Mouse (Mus musculus): ENCODE measurements at regions not wholly inside any gene's neighbourhood (a gene's known extent, or its start where the extent isn't known, plus 50 kb on each side); places are given as distances from the start of the nearest gene placed in this dataset.

GRCm38 (mm10) chr11:8377301-8377700 lies 287.0 kb downstream of the Tns3 start:
- 94% methylated on average over 4 of the region's 4 CpGs for WGBS
- Histone ChIP-seq H3K36me3 (no peaks in the 10 kb centered on the region), H3K4me3 (no peak overlapping the region), H3K4me1 (no peaks in the 10 kb centered on the region), H3K9me3 (no peaks in the 10 kb centered on the region), H3K27ac (no peak overlapping the region), H3K4me2 (replicated peaks) (no peak overlapping the region), H3K9ac (no peak overlapping the region), H3K27me3 (no peaks in the 10 kb centered on the region)
- no peak for ATAC-seq (ENCODE audit: low FRiP score, low read depth)

GRCm38 (mm10) chr11:8365545-8365944 lies 298.8 kb downstream of the Tns3 start:
- 81% methylated on average over 1 of the region's 1 CpGs for WGBS
- Histone ChIP-seq H3K9me3 (no peaks in the 10 kb centered on the region), H3K4me3 (no peak overlapping the region), H3K9ac (no peak overlapping the region), H3K4me2 (replicated peaks) (no peak overlapping the region), H3K4me1 (peaks cover 4% of the 10 kb centered on the region; the same call in 1 of the 2 replicates), H3K27me3 (no peaks in the 10 kb centered on the region), H3K27ac (no peak overlapping the region), H3K36me3 (no peaks in the 10 kb centered on the region)
- ATAC-seq (ENCODE audit: low FRiP score, low read depth): no peak

GRCm38 (mm10) chr11:8364703-8365433 lies 299.5 kb downstream of the Tns3 start:
- H3K9me3 ChIP-seq: no peaks in the 10 kb centered on the region
- H3K4me2 ChIP-seq (replicated peaks): no peak overlapping the region

GRCm38 (mm10) chr11:8344938-8345337 lies 319.4 kb downstream of the Tns3 start:
- ATAC-seq (ENCODE audit: low FRiP score, low read depth): no peak
- Histone ChIP-seq H3K9ac (no peak overlapping the region), H3K4me2 (replicated peaks) (no peak overlapping the region), H3K36me3 (no peaks in the 10 kb centered on the region), H3K4me1 (no peaks in the 10 kb centered on the region), H3K27ac (no peak overlapping the region), H3K27me3 (no peaks in the 10 kb centered on the region), H3K9me3 (no peaks in the 10 kb centered on the region), H3K4me3 (no peak overlapping the region)
- 89% methylated on average over 14 of the region's 14 CpGs for WGBS

More at GRCm38 (mm10) chr11:8364703-8365433, 299.5 kb downstream of the Tns3 start:
- Histone ChIP-seq H3K4me1 (peaks cover 4% of the 10 kb centered on the region; the same call in 1 of the 2 replicates), H3K36me3 (no peaks in the 10 kb centered on the region), H3K27ac (no peak overlapping the region), H3K27me3 (no peaks in the 10 kb centered on the region), H3K4me3 (no peak overlapping the region), H3K9ac (no peak overlapping the region)
- 71% methylated on average over 9 of the region's 9 CpGs for WGBS
- ATAC-seq (ENCODE audit: low FRiP score, low read depth): 0 out of 2 replicates have a peak, but pooled peaks have one; percentile 48

- H3K27me3 ChIP-seq: no peaks in the 10 kb centered on the region
- peaks cover 15% of the 10 kb centered on the region for H3K4me1 ChIP-seq
- H3K36me3 ChIP-seq: no peaks in the 10 kb centered on the region
- ATAC-seq (ENCODE audit: low FRiP score, low read depth): peak; percentile 72
- no peak overlapping the region for H3K27ac ChIP-seq
- no peak overlapping the region for H3K4me2 ChIP-seq (replicated peaks)
- no peaks in the 10 kb centered on the region for H3K9me3 ChIP-seq
- no peak overlapping the region for H3K9ac ChIP-seq
- no peak overlapping the region for H3K4me3 ChIP-seq
- WGBS: 29% methylated on average over 14 of the region's 14 CpGs
These were observed 361.8 kb downstream of the Tns3 start for GRCm38 (mm10) chr11:8302347-8303188.

- Histone ChIP-seq H3K9ac (no peak overlapping the region), H3K4me1 (peaks cover 26% of the 10 kb centered on the region), H3K4me3 (no peak overlapping the region), H3K4me2 (replicated peaks) (no peak overlapping the region), H3K36me3 (no peaks in the 10 kb centered on the region), H3K9me3 (no peaks in the 10 kb centered on the region), H3K27me3 (no peaks in the 10 kb centered on the region), H3K27ac (0 out of 2 replicates have a peak overlapping the region, but pooled peaks have one; percentile 35)
- 38% methylated on average over 5 of the region's 5 CpGs for WGBS
- peak; percentile 58; the same call in 1 of the 2 replicates for ATAC-seq (ENCODE audit: low FRiP score, low read depth)
These were observed 366.9 kb downstream of the Tns3 start for GRCm38 (mm10) chr11:8297462-8297861.

GRCm38 (mm10) chr11:8293322-8294014 lies 370.9 kb downstream of the Tns3 start:
- Histone ChIP-seq H3K27me3 (no peaks in the 10 kb centered on the region), H3K27ac (no peak overlapping the region; the same call in 1 of the 2 replicates), H3K36me3 (no peaks in the 10 kb centered on the region), H3K9me3 (no peaks in the 10 kb centered on the region), H3K9ac (no peak overlapping the region), H3K4me2 (replicated peaks) (no peak overlapping the region), H3K4me1 (peaks cover 17% of the 10 kb centered on the region), H3K4me3 (no peak overlapping the region)
- ATAC-seq (ENCODE audit: low FRiP score, low read depth): peak; percentile 82
- 33% methylated on average over 6 of the region's 6 CpGs for WGBS

- ATAC-seq (ENCODE audit: low FRiP score, low read depth): no peak
- Histone ChIP-seq H3K4me1 (no peaks in the 10 kb centered on the region), H3K9me3 (no peaks in the 10 kb centered on the region), H3K4me2 (replicated peaks) (no peak overlapping the region), H3K4me3 (no peak overlapping the region), H3K36me3 (no peaks in the 10 kb centered on the region), H3K9ac (no peak overlapping the region), H3K27me3 (no peaks in the 10 kb centered on the region), H3K27ac (no peak overlapping the region)
- WGBS: 85% methylated on average over 1 of the region's 1 CpGs
These were observed 379.1 kb downstream of the Tns3 start for GRCm38 (mm10) chr11:8285271-8285670.

- no peak for ATAC-seq (ENCODE audit: low FRiP score, low read depth)
- Histone ChIP-seq H3K36me3 (no peaks in the 10 kb centered on the region), H3K4me2 (replicated peaks) (no peak overlapping the region), H3K4me3 (no peak overlapping the region), H3K9me3 (0 out of 2 replicates have a peak, but pooled peaks cover 2% of the 10 kb centered on the region), H3K4me1 (no peaks in the 10 kb centered on the region), H3K9ac (no peak overlapping the region), H3K27me3 (no peaks in the 10 kb centered on the region), H3K27ac (no peak overlapping the region)
- WGBS: 76% methylated on average over 4 of the region's 4 CpGs
These were observed 389.1 kb downstream of the Tns3 start for GRCm38 (mm10) chr11:8275203-8275602.

GRCm38 (mm10) chr11:8269171-8269570 lies 395.2 kb downstream of the Tns3 start:
- H3K27ac ChIP-seq: no peak overlapping the region
- H3K9ac ChIP-seq: no peak overlapping the region
- no peak overlapping the region for H3K4me3 ChIP-seq
- no peaks in the 10 kb centered on the region for H3K4me1 ChIP-seq
- H3K27me3 ChIP-seq: no peaks in the 10 kb centered on the region
- H3K36me3 ChIP-seq: no peaks in the 10 kb centered on the region
- no peak for ATAC-seq (ENCODE audit: low FRiP score, low read depth)
- H3K4me2 ChIP-seq (replicated peaks): no peak overlapping the region
- H3K9me3 ChIP-seq: no peaks in the 10 kb centered on the region
- 62% methylated on average over 2 of the region's 2 CpGs for WGBS

GRCm38 (mm10) chr11:8254036-8254435 lies 410.3 kb downstream of the Tns3 start:
- no peak for ATAC-seq (ENCODE audit: low FRiP score, low read depth)
- Histone ChIP-seq H3K27ac (no peak overlapping the region), H3K9ac (no peak overlapping the region), H3K36me3 (no peaks in the 10 kb centered on the region), H3K4me1 (peaks cover 18% of the 10 kb centered on the region), H3K9me3 (no peaks in the 10 kb centered on the region), H3K4me2 (replicated peaks) (no peak overlapping the region), H3K4me3 (no peak overlapping the region), H3K27me3 (no peaks in the 10 kb centered on the region)
- 63% methylated on average over 2 of the region's 2 CpGs for WGBS

GRCm38 (mm10) chr11:8251360-8251759 lies 413.0 kb downstream of the Tns3 start:
- Histone ChIP-seq H3K36me3 (no peaks in the 10 kb centered on the region), H3K9ac (no peak overlapping the region), H3K4me2 (replicated peaks) (no peak overlapping the region), H3K27ac (no peak overlapping the region), H3K4me3 (no peak overlapping the region), H3K9me3 (no peaks in the 10 kb centered on the region), H3K27me3 (no peaks in the 10 kb centered on the region), H3K4me1 (peaks cover 44% of the 10 kb centered on the region)
- no peak for ATAC-seq (ENCODE audit: low FRiP score, low read depth)
- 61% methylated on average over 2 of the region's 2 CpGs for WGBS
